Mouse (Mus musculus) midbrain, embryonic 15.5 days (tissue): ENCODE measurements at regions not wholly inside any gene's neighbourhood (a gene's known extent, or its start where the extent isn't known, plus 50 kb on each side); places are given as distances from the start of the nearest gene placed in this dataset.

Experiments
- ATAC-seq: fragments of 200-750 bp; cut with Nextera tagmentation; replicated peaks from 2 replicates; pipeline ENCODE4 v1.8.0; 2017; ENCODE audit warnings: moderate TSS enrichment
- H3K27ac ChIP-seq: fragments of 300-500 bp; sonication (generic); 2 replicates; pipeline ENCODE4 v1.5.1; 2015; ENCODE audit warnings: mild to moderate bottlenecking, inconsistent platforms
- H3K27me3 ChIP-seq: fragments of 300-500 bp; sonication (generic); replicated peaks from 2 replicates; pipeline ENCODE4 v1.6.1; 2015; ENCODE audit warnings: inconsistent platforms
- H3K36me3 ChIP-seq: fragments of 300-500 bp; sonication (generic); replicated peaks from 2 replicates; pipeline ENCODE4 v1.6.1; 2015; ENCODE audit warnings: inconsistent platforms
- H3K4me1 ChIP-seq: fragments of 300-500 bp; sonication (generic); 2 replicates; pipeline ENCODE4 v1.6.1; 2015; ENCODE audit warnings: inconsistent platforms
- H3K4me2 ChIP-seq: fragments of 300-500 bp; sonication (generic); 2 replicates; pipeline ENCODE4 v1.6.1; 2015; ENCODE audit warnings: inconsistent platforms, mild to moderate bottlenecking, moderate library complexity
- H3K4me3 ChIP-seq: fragments of 300-500 bp; sonication (generic); 2 replicates; pipeline ENCODE4 v1.5.1; 2015; ENCODE audit warnings: mild to moderate bottlenecking, inconsistent platforms
- H3K9ac ChIP-seq: fragments of 300-500 bp; sonication (generic); 2 replicates; pipeline ENCODE4 v1.6.1; 2015; ENCODE audit warnings: mild to moderate bottlenecking, inconsistent platforms
- H3K9me3 ChIP-seq: fragments of 300-500 bp; sonication (generic); 2 replicates; pipeline ENCODE4 v1.6.1; 2016; ENCODE audit warnings: inconsistent platforms
- WGBS: fragments of 180-500 bp; shearing (Covaris S2); methylation state at CpG from one replicate; pipeline ENCODE4 v1.1.7; 2015; ENCODE audit warnings: mixed read lengths; 5-methylcytosine and 5-hydroxymethylcytosine counted together

- ATAC-seq, result no peak
- 82% methylated on average over 3 of the region's 3 CpGs for WGBS
Measured at GRCm38 (mm10) chr2:61159761-61160160, 196.8 kb upstream of the Rbms1 start.

GRCm38 (mm10) chr2:61138998-61139631, 176.1 kb upstream of the Rbms1 start:
- H3K4me2 ChIP-seq, result no peak overlapping the region
- ATAC-seq, result no peak
- 74% methylated on average over 19 of the region's 19 CpGs for WGBS
- no peak overlapping the region for H3K9ac ChIP-seq
- H3K27ac ChIP-seq, result no peak overlapping the region
- H3K4me3 ChIP-seq, result no peak overlapping the region
- no peaks in the 10 kb centered on the region for H3K9me3 ChIP-seq
- H3K36me3 ChIP-seq, result no peaks in the 10 kb centered on the region
- no peaks in the 10 kb centered on the region for H3K4me1 ChIP-seq
- no peaks in the 10 kb centered on the region for H3K27me3 ChIP-seq

More at GRCm38 (mm10) chr2:61159761-61160160, 196.8 kb upstream of the Rbms1 start:
- Histone ChIP-seq H3K9me3 (no peaks in the 10 kb centered on the region), H3K27ac (no peak overlapping the region), H3K4me3 (no peak overlapping the region), H3K27me3 (no peaks in the 10 kb centered on the region), H3K9ac (no peak overlapping the region), H3K36me3 (no peaks in the 10 kb centered on the region), H3K4me1 (no peaks in the 10 kb centered on the region), H3K4me2 (no peak overlapping the region)

- Histone ChIP-seq H3K27me3 (no peaks in the 10 kb centered on the region), H3K9ac (no peak overlapping the region), H3K9me3 (no peaks in the 10 kb centered on the region), H3K4me3 (no peak overlapping the region), H3K4me1 (no peaks in the 10 kb centered on the region), H3K36me3 (no peaks in the 10 kb centered on the region), H3K4me2 (no peak overlapping the region), H3K27ac (no peak overlapping the region)
- no peak for ATAC-seq
- WGBS, result 44% methylated on average over 3 of the region's 3 CpGs
Measured at GRCm38 (mm10) chr2:61138625-61138997, 175.6 kb upstream of the Rbms1 start.

GRCm38 (mm10) chr2:61137378-61137777, 174.4 kb upstream of the Rbms1 start:
- no peak overlapping the region for H3K27ac ChIP-seq
- 71% methylated on average over 3 of the region's 3 CpGs for WGBS
- no peaks in the 10 kb centered on the region for H3K27me3 ChIP-seq
- no peaks in the 10 kb centered on the region for H3K4me1 ChIP-seq
- no peak overlapping the region for H3K4me2 ChIP-seq
- no peak overlapping the region for H3K4me3 ChIP-seq
- no peak overlapping the region for H3K9ac ChIP-seq
- no peak for ATAC-seq
- H3K36me3 ChIP-seq, result no peaks in the 10 kb centered on the region
- H3K9me3 ChIP-seq, result no peaks in the 10 kb centered on the region

GRCm38 (mm10) chr2:61136926-61137325, 173.9 kb upstream of the Rbms1 start:
- no peak overlapping the region for H3K27ac ChIP-seq
- no peaks in the 10 kb centered on the region for H3K27me3 ChIP-seq
- H3K4me2 ChIP-seq, result no peak overlapping the region
- H3K4me3 ChIP-seq, result no peak overlapping the region
- H3K9ac ChIP-seq, result no peak overlapping the region
- 15% methylated on average over 1 of the region's 1 CpGs for WGBS
- H3K4me1 ChIP-seq, result no peaks in the 10 kb centered on the region
- H3K9me3 ChIP-seq, result no peaks in the 10 kb centered on the region
- no peak for ATAC-seq
- no peaks in the 10 kb centered on the region for H3K36me3 ChIP-seq

GRCm38 (mm10) chr2:61123046-61123806, 160.2 kb upstream of the Rbms1 start:
- Histone ChIP-seq H3K27ac (no peak overlapping the region), H3K9me3 (no peaks in the 10 kb centered on the region), H3K4me3 (no peak overlapping the region), H3K4me2 (no peak overlapping the region), H3K27me3 (no peaks in the 10 kb centered on the region), H3K4me1 (no peaks in the 10 kb centered on the region), H3K36me3 (no peaks in the 10 kb centered on the region), H3K9ac (no peak overlapping the region)
- WGBS, result 86% methylated on average over 7 of the region's 7 CpGs
- ATAC-seq, result no peak

GRCm38 (mm10) chr2:61121281-61121680, 158.3 kb upstream of the Rbms1 start:
- no peaks in the 10 kb centered on the region for H3K4me1 ChIP-seq
- H3K36me3 ChIP-seq, result no peaks in the 10 kb centered on the region
- ATAC-seq, result no peak
- H3K4me2 ChIP-seq, result no peak overlapping the region
- no peaks in the 10 kb centered on the region for H3K9me3 ChIP-seq
- no peaks in the 10 kb centered on the region for H3K27me3 ChIP-seq
- 73% methylated on average over 5 of the region's 5 CpGs for WGBS
- no peak overlapping the region for H3K4me3 ChIP-seq
- H3K9ac ChIP-seq, result no peak overlapping the region
- no peak overlapping the region for H3K27ac ChIP-seq

GRCm38 (mm10) chr2:61114620-61115019, 151.6 kb upstream of the Rbms1 start:
- H3K27me3 ChIP-seq, result no peaks in the 10 kb centered on the region
- no peak overlapping the region for H3K9ac ChIP-seq
- no peak for ATAC-seq
- no peaks in the 10 kb centered on the region for H3K4me1 ChIP-seq
- H3K27ac ChIP-seq, result no peak overlapping the region
- no peaks in the 10 kb centered on the region for H3K36me3 ChIP-seq
- no peak overlapping the region for H3K4me3 ChIP-seq
- no peak overlapping the region for H3K4me2 ChIP-seq
- 70% methylated on average over 2 of the region's 2 CpGs for whole genome bisulfite sequencing
- no peaks in the 10 kb centered on the region for H3K9me3 ChIP-seq

- H3K4me3 ChIP-seq, result no peak overlapping the region
- no peaks in the 10 kb centered on the region for H3K9me3 ChIP-seq
- no peaks in the 10 kb centered on the region for H3K27me3 ChIP-seq
- no peak overlapping the region for H3K4me2 ChIP-seq
- H3K36me3 ChIP-seq, result no peaks in the 10 kb centered on the region
- ATAC-seq, result no peak
- WGBS, result 75% methylated on average over 6 of the region's 6 CpGs
- no peak overlapping the region for H3K27ac ChIP-seq
- H3K9ac ChIP-seq, result no peak overlapping the region
- no peaks in the 10 kb centered on the region for H3K4me1 ChIP-seq
Measured at GRCm38 (mm10) chr2:61113916-61114315, 150.9 kb upstream of the Rbms1 start.

- no peak overlapping the region for H3K4me3 ChIP-seq
- 76% methylated on average over 9 of the region's 9 CpGs for WGBS
- no peaks in the 10 kb centered on the region for H3K4me1 ChIP-seq
- H3K4me2 ChIP-seq, result no peak overlapping the region
- no peaks in the 10 kb centered on the region for H3K9me3 ChIP-seq
- H3K27me3 ChIP-seq, result no peaks in the 10 kb centered on the region
- no peak overlapping the region for H3K27ac ChIP-seq
- no peak overlapping the region for H3K9ac ChIP-seq
- H3K36me3 ChIP-seq, result no peaks in the 10 kb centered on the region
- ATAC-seq, result no peak
Measured at GRCm38 (mm10) chr2:61110591-61110990, 147.6 kb upstream of the Rbms1 start.

- no peak overlapping the region for H3K27ac ChIP-seq
- H3K9ac ChIP-seq, result no peak overlapping the region
- no peaks in the 10 kb centered on the region for H3K9me3 ChIP-seq
- H3K27me3 ChIP-seq, result no peaks in the 10 kb centered on the region
- H3K4me1 ChIP-seq, result no peaks in the 10 kb centered on the region
- H3K36me3 ChIP-seq, result no peaks in the 10 kb centered on the region
- ATAC-seq, result no peak
- H3K4me3 ChIP-seq, result no peak overlapping the region
- no peak overlapping the region for H3K4me2 ChIP-seq
- WGBS, result 75% methylated on average over 3 of the region's 3 CpGs
Measured at GRCm38 (mm10) chr2:61109564-61109963, 146.6 kb upstream of the Rbms1 start.

- H3K36me3 ChIP-seq, result no peaks in the 10 kb centered on the region
- no peaks in the 10 kb centered on the region for H3K4me1 ChIP-seq
- H3K27ac ChIP-seq, result no peak overlapping the region
- H3K4me2 ChIP-seq, result no peak overlapping the region
- 89% methylated on average over 6 of the region's 6 CpGs for WGBS
- no peaks in the 10 kb centered on the region for H3K27me3 ChIP-seq
- no peaks in the 10 kb centered on the region for H3K9me3 ChIP-seq
- no peak overlapping the region for H3K9ac ChIP-seq
- no peak for ATAC-seq
- H3K4me3 ChIP-seq, result no peak overlapping the region
Measured at GRCm38 (mm10) chr2:61105169-61105568, 142.2 kb upstream of the Rbms1 start.

GRCm38 (mm10) chr2:61100854-61101253, 137.9 kb upstream of the Rbms1 start:
- Histone ChIP-seq H3K4me1 (no peaks in the 10 kb centered on the region), H3K36me3 (no peaks in the 10 kb centered on the region), H3K9ac (no peak overlapping the region), H3K27ac (no peak overlapping the region), H3K4me2 (no peak overlapping the region), H3K9me3 (no peaks in the 10 kb centered on the region), H3K4me3 (no peak overlapping the region), H3K27me3 (no peaks in the 10 kb centered on the region)
- no peak for ATAC-seq
- 88% methylated on average over 4 of the region's 4 CpGs for WGBS
